Mouse (Mus musculus) liver, embryonic 14.5 days (tissue): Measurements from ENCODE around the gene Pth2r.

Experiments used
- CTCF ChIP-seq: IDR thresholded peaks from 2 replicates; pipeline ENCODE4 v1.5.1; 2016; ENCODE audit warnings: antibody characterized with exemption, low read depth, control low read depth
- EP300 ChIP-seq: IDR thresholded peaks from 2 replicates; pipeline ENCODE4 v1.6.1; 2016; ENCODE audit warnings: antibody characterized with exemption, low read depth

DNA sequence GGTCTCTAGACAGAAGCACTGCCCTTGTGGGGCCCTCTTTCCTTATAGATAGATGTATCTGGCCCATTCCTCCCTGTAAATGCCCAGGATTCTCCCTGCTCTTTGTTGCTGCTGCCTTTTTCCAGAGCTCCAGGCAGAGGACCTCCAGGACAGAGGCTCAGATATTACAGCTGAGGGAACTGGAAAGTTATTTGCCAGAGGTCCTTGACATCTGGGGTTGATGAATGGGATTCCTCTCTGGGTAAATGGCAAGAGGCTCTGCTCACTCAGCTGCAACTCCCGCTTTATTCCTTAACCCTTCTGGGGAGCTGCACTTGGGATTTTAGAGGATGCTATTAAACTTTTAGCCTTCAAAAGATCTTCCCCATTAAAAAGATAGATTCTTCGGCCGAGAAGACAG lies 26.6 kb downstream of the Pth2r start:
- TF ChIP-seq CTCF (no peak), EP300 (no peak)
